11 mouse cellular contexts compared by ENCODE assay signal in the genomic region with DNA sequence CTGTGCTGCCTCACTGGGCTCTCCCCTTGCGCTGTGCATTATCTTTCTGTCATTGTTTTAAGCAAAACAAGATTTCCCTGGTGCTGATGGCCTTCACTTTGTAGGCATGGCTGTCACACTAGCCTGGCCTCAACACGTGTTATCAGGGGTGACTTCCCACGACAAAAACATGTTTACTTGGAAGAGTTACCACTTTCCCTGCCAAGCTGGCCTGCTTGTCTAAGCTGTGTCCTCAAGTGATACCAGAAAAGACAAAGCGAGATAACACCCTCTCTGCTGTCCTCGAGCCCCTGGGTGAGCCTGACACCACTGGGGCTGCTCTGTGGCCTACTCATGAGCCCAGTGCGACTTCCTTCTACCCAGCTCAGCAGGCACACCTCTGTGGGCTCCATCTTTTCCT.
A peak's percentile ranks its signal among the peaks of the same experiment; 100 is the strongest.
DNase-seq lines count a peak whose midpoint lies in the region; ATAC-seq lines count a peak whose summit lies in the region.
"Had no signal": no experiment of that assay in that cellular context is flagged by ENCODE, and none has a peak within 500 bp of the region (broad histone marks: within the 10 kb centered on the region; RNA-seq: fewer than 3 reads in every experiment).

No protein-coding gene starts in this region.

- H3K36me3 ChIP-seq in heart, embryonic 11.5 days (ENCODE audit: control insufficient read depth, insufficient read depth, low read length), result peaks cover 2% of the 10 kb centered on the region
- peaks cover 15% of the 10 kb centered on the region for H3K36me3 ChIP-seq in liver, embryonic 11.5 days (ENCODE audit: control insufficient read depth, insufficient read depth, low read length)

- H3K9ac ChIP-seq in heart, embryonic 11.5 days (ENCODE audit: low read depth, low read length), result no peak overlapping the region
- H3K9ac ChIP-seq in liver, embryonic 11.5 days (ENCODE audit: low read depth, low read length), result no peak overlapping the region
- H3K9ac ChIP-seq: embryonic facial prominence, embryonic 15.5 days; forebrain, postnatal 0 days had no signal

- intact Hi-C loops in left cerebral cortex, postnatal 25 days (cut with DNase I), result no loop called here

- 19% methylated on average over 6 of the region's 6 CpGs for WGBS in heart, embryonic 11.5 days (ENCODE audit: insufficient replicate concordance)
- WGBS in liver, embryonic 11.5 days, result 30% methylated on average over 6 of the region's 6 CpGs

- H3K4me3 ChIP-seq in heart, embryonic 11.5 days (ENCODE audit: low read depth, low read length), result no peak overlapping the region
- H3K4me3 ChIP-seq in liver, embryonic 11.5 days (ENCODE audit: low read depth, low read length), result no peak overlapping the region
- H3K4me3 ChIP-seq: embryonic facial prominence, embryonic 15.5 days had no signal

- H3K4me2 ChIP-seq in heart, embryonic 11.5 days, result no peak overlapping the region
- H3K4me2 ChIP-seq in liver, embryonic 11.5 days, result no peak overlapping the region
- H3K4me2 ChIP-seq: embryonic facial prominence, embryonic 15.5 days had no signal

- H3K9me3 ChIP-seq in heart, embryonic 11.5 days (replicated peaks; ENCODE audit: control insufficient read depth, low read length), result no peaks in the 10 kb centered on the region
- no peaks in the 10 kb centered on the region for H3K9me3 ChIP-seq in liver, embryonic 11.5 days (ENCODE audit: control insufficient read depth, low read length)
- H3K9me3 ChIP-seq: embryonic facial prominence, embryonic 15.5 days had no signal

- H3K4me1 ChIP-seq in heart, embryonic 11.5 days (ENCODE audit: control insufficient read depth, insufficient read depth, low read length), result peaks cover 24% of the 10 kb centered on the region
- H3K4me1 ChIP-seq in liver, embryonic 11.5 days (replicated peaks; ENCODE audit: control insufficient read depth, insufficient read depth, low read length), result peaks cover 24% of the 10 kb centered on the region
- H3K4me1 ChIP-seq: embryonic facial prominence, embryonic 15.5 days had no signal

- ATAC-seq in heart, embryonic 11.5 days (replicated peaks; ENCODE audit: insufficient number of reproducible peaks, low FRiP score, low TSS enrichment), result peak; percentile 40; the same call in 1 of the 2 replicates
- peak; percentile 91 for ATAC-seq in liver, embryonic 11.5 days (replicated peaks; ENCODE audit: low FRiP score)
- ATAC-seq: forebrain, postnatal 0 days had no signal

- H3K27me3 ChIP-seq in heart, embryonic 11.5 days (ENCODE audit: control insufficient read depth, insufficient read depth, low read length), result no peaks in the 10 kb centered on the region
- no peaks in the 10 kb centered on the region for H3K27me3 ChIP-seq in liver, embryonic 11.5 days (replicated peaks; ENCODE audit: control insufficient read depth, insufficient read depth, low read length)
- H3K27me3 ChIP-seq: embryonic facial prominence, embryonic 15.5 days had no signal

- no peak overlapping the region for H3K27ac ChIP-seq in heart, embryonic 11.5 days (ENCODE audit: low read depth, low read length)
- peak overlapping the region; percentile 59 for H3K27ac ChIP-seq in liver, embryonic 11.5 days (ENCODE audit: low read depth, low read length)
- H3K27ac ChIP-seq: embryonic facial prominence, embryonic 15.5 days had no signal

- DNase-seq in testis, postnatal 14 days (ENCODE audit: low spot score), result peak; percentile 24
- DNase-seq in testis, postnatal 10 days (ENCODE audit: low spot score), result no peak
- DNase-seq in liver, embryonic 11.5 days (ENCODE audit: low spot score), result peak; percentile 43
- DNase-seq in adrenal gland, adult 8-10 months, result no peak
- no peak for DNase-seq in left cerebral cortex, postnatal 25 days (ENCODE audit: low spot score in 2 of 2)
- no peak for DNase-seq in layer of hippocampus, adult 11-12 months (ENCODE audit: low spot score)
- DNase-seq: cerebellum, postnatal 10 days; forebrain, postnatal 0 days; kidney, adult 18-20 months had no signal

Comparison
In these comparisons a context has a peak if more than half of its experiments do, and no peak if none do; other contexts are left out.
1. DNase-seq: peak in testis, postnatal 14 days (single experiment) and liver, embryonic 11.5 days (single experiment); none in testis, postnatal 10 days (single experiment), adrenal gland, adult 8-10 months (single experiment), left cerebral cortex, postnatal 25 days (0 of 2) and layer of hippocampus, adult 11-12 months (single experiment).